Mouse (Mus musculus) intestine, postnatal 0 days (tissue): ENCODE measurements at regions not wholly inside any gene's neighbourhood (a gene's known extent, or its start where the extent isn't known, plus 50 kb on each side); places are given as distances from the start of the nearest gene placed in this dataset.
A peak's percentile ranks its signal among the peaks of the same experiment; 100 is the strongest.

ENCODE experiments used
- ATAC-seq: fragments of 200-750 bp; cut with Nextera tagmentation; 2 replicates; pipeline ENCODE4 v1.8.0; 2017; ENCODE audit warnings: mild to moderate bottlenecking, moderate TSS enrichment, moderate library complexity
- H3K27ac ChIP-seq: fragments of 300-500 bp; sonication (generic); 2 replicates; pipeline ENCODE4 v1.5.1; 2014; ENCODE audit warnings: mild to moderate bottlenecking, low read depth, low read length, moderate library complexity
- H3K27me3 ChIP-seq: fragments of 300-500 bp; sonication (generic); replicated peaks from 2 replicates; pipeline ENCODE4 v1.6.1; 2014; ENCODE audit warnings: low read length, mixed read lengths; ENCODE audit not compliant: control insufficient read depth, insufficient read depth
- H3K36me3 ChIP-seq: fragments of 300-500 bp; sonication (generic); 2 replicates; pipeline ENCODE4 v1.6.1; 2014; ENCODE audit warnings: mild to moderate bottlenecking, moderate library complexity; ENCODE audit not compliant: control insufficient read depth, insufficient read depth
- H3K4me1 ChIP-seq: fragments of 300-500 bp; sonication (generic); replicated peaks from 2 replicates; pipeline ENCODE4 v1.6.1; 2014; ENCODE audit warnings: antibody characterized with exemption, low read length, mixed read lengths; ENCODE audit not compliant: control insufficient read depth, insufficient read depth
- H3K4me2 ChIP-seq: fragments of 300-500 bp; sonication (generic); replicated peaks from 2 replicates; pipeline ENCODE4 v1.6.1; 2014; ENCODE audit warnings: low read depth, mild to moderate bottlenecking, moderate library complexity
- H3K4me3 ChIP-seq: fragments of 300-500 bp; sonication (generic); 2 replicates; pipeline ENCODE4 v1.5.1; 2014; ENCODE audit warnings: low read depth, low read length
- H3K9ac ChIP-seq: fragments of 300-500 bp; sonication (generic); 2 replicates; pipeline ENCODE4 v1.6.1; 2014; ENCODE audit warnings: mild to moderate bottlenecking, low read depth, low read length
- H3K9me3 ChIP-seq: fragments of 300-500 bp; sonication (generic); 2 replicates; pipeline ENCODE4 v1.6.1; 2016; ENCODE audit warnings: mixed run types; ENCODE audit not compliant: control insufficient read depth
- CTCF ChIP-seq: sonication (generic); IDR thresholded peaks from 2 replicates; pipeline ENCODE4 v1.5.1; 2016; ENCODE audit warnings: low read depth, mild to moderate bottlenecking, control low read depth, antibody characterized with exemption, moderate library complexity
- WGBS: fragments of 180-500 bp; shearing (Covaris S2); extraction: QIAGEN DNeasy Blood & Tissue Kit; methylation state at CpG from one replicate; pipeline ENCODE4 v1.1.7; 2014; 5-methylcytosine and 5-hydroxymethylcytosine counted together

GRCm38 (mm10) chr19:21037448-21038077, 83.6 kb upstream of the Tmc1 start:
- Histone ChIP-seq H3K36me3 (no peaks in the 10 kb centered on the region), H3K9me3 (no peaks in the 10 kb centered on the region), H3K27me3 (no peaks in the 10 kb centered on the region), H3K4me3 (no peak overlapping the region), H3K4me1 (peaks cover 8% of the 10 kb centered on the region), H3K4me2 (no peak overlapping the region), H3K27ac (no peak overlapping the region), H3K9ac (no peak overlapping the region)
- WGBS: 36% methylated on average over 10 of the region's 10 CpGs
- peak; percentile 87 for TF ChIP-seq CTCF
- ATAC-seq: peak; percentile 81

- peak; percentile 78 for ATAC-seq
- 49% methylated on average over 14 of the region's 14 CpGs for WGBS
- Histone ChIP-seq H3K4me3 (no peak overlapping the region), H3K27me3 (no peaks in the 10 kb centered on the region), H3K9ac (no peak overlapping the region), H3K4me2 (no peak overlapping the region), H3K9me3 (no peaks in the 10 kb centered on the region), H3K27ac (peak overlapping the region; percentile 21; the same call in 1 of the 2 replicates), H3K36me3 (no peaks in the 10 kb centered on the region), H3K4me1 (peaks cover 8% of the 10 kb centered on the region)
- no peak for TF ChIP-seq CTCF
These were observed 82.8 kb upstream of the Tmc1 start for GRCm38 (mm10) chr19:21036507-21037425.

- Histone ChIP-seq H3K9me3 (no peaks in the 10 kb centered on the region), H3K4me3 (no peak overlapping the region), H3K4me2 (no peak overlapping the region), H3K36me3 (no peaks in the 10 kb centered on the region), H3K27me3 (no peaks in the 10 kb centered on the region), H3K27ac (0 out of 2 replicates have a peak overlapping the region, but pooled peaks have one; percentile 9), H3K4me1 (peaks cover 8% of the 10 kb centered on the region), H3K9ac (no peak overlapping the region)
- peak; percentile 60 for ATAC-seq
- no peak for TF ChIP-seq CTCF
- 6% methylated on average over 4 of the region's 4 CpGs for WGBS
These were observed 81.5 kb upstream of the Tmc1 start for GRCm38 (mm10) chr19:21035505-21035904.

- peaks cover 8% of the 10 kb centered on the region for H3K4me1 ChIP-seq
- no peak overlapping the region for H3K4me3 ChIP-seq
- no peak overlapping the region for H3K27ac ChIP-seq
- H3K27me3 ChIP-seq: no peaks in the 10 kb centered on the region
- H3K9me3 ChIP-seq: no peaks in the 10 kb centered on the region
- 86% methylated on average over 3 of the region's 3 CpGs for WGBS
- TF ChIP-seq CTCF: no peak
- ATAC-seq: no peak
- H3K9ac ChIP-seq: no peak overlapping the region
- no peak overlapping the region for H3K4me2 ChIP-seq
- no peaks in the 10 kb centered on the region for H3K36me3 ChIP-seq
These were observed 80.0 kb upstream of the Tmc1 start for GRCm38 (mm10) chr19:21033991-21034390.

- Histone ChIP-seq H3K36me3 (no peaks in the 10 kb centered on the region), H3K27me3 (no peaks in the 10 kb centered on the region), H3K4me1 (peaks cover 8% of the 10 kb centered on the region), H3K27ac (no peak overlapping the region), H3K9me3 (no peaks in the 10 kb centered on the region), H3K4me2 (no peak overlapping the region), H3K4me3 (no peak overlapping the region), H3K9ac (no peak overlapping the region)
- no peak for TF ChIP-seq CTCF
- no peak for ATAC-seq
- 82% methylated on average over 2 of the region's 2 CpGs for WGBS
These were observed 78.6 kb upstream of the Tmc1 start for GRCm38 (mm10) chr19:21032558-21032957.

GRCm38 (mm10) chr19:21031768-21032308, 77.8 kb upstream of the Tmc1 start:
- Histone ChIP-seq H3K4me1 (peaks cover 6% of the 10 kb centered on the region), H3K9ac (no peak overlapping the region), H3K27ac (no peak overlapping the region), H3K4me3 (no peak overlapping the region), H3K4me2 (no peak overlapping the region), H3K27me3 (no peaks in the 10 kb centered on the region), H3K36me3 (no peaks in the 10 kb centered on the region), H3K9me3 (no peaks in the 10 kb centered on the region)
- no peak for TF ChIP-seq CTCF
- ATAC-seq: peak; percentile 49; the same call in 1 of the 2 replicates
- 67% methylated on average over 4 of the region's 4 CpGs for WGBS
